Mouse (Mus musculus): ENCODE data around the gene Vmn2r40. TPM values are rescaled to one million over a fixed set of nuclear protein-coding genes. Genes with fewer than 3 reads are reported as not detected.
"Not testable (repeated sequence)": the region's sequence is repeated elsewhere in the genome, so short reads cannot be mapped to it uniquely, and the experiment has no call there.

Vmn2r40 gene
- not detected in 2 replicates for polyA plus RNA-seq (2012)

GRCm38 (mm10) chr7:8931335-8931734 lies at the start of gene Vmn2r40:
Gene Vmn2r40, minus strand, starts transcription at chr7:8931435.
- TF ChIP-seq GATA1 (IDR thresholded peaks at IDR 0.05; ENCODE audit: low read length) = not testable (repeated sequence)

Other genes with a start within 250 kb of the Vmn2r40 start
- not detected in 2 replicates for gene Vmn2r39, start 99.4 kb upstream of the Vmn2r40 start, polyA plus RNA-seq (2012)
- not detected in 2 replicates for gene Vmn2r38, start 166.4 kb upstream of the Vmn2r40 start, polyA plus RNA-seq (2012)